Mouse (Mus musculus): ENCODE measurements around the gene Magi2.

The Magi2 gene

DNA sequence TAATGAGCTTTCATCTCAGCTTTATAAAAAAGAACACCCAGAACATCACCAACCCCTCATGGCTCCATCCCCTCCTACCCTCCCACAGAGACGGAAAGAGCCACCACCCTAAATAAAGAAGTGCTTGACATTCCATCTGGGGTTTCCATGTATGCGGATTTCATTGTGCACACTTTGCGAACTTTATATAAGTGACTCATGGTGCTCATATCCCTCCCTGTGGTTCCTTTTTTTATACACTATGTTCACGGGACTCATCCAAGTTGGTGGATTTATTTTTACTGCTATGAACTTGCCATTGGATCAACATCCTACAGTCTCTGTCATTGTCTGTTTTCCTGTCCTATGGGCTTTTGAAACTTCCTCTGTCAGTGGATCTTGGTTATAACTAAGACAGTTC lies 1388.1 kb downstream of the Magi2 start:
- no peak for DNase-seq

DNA sequence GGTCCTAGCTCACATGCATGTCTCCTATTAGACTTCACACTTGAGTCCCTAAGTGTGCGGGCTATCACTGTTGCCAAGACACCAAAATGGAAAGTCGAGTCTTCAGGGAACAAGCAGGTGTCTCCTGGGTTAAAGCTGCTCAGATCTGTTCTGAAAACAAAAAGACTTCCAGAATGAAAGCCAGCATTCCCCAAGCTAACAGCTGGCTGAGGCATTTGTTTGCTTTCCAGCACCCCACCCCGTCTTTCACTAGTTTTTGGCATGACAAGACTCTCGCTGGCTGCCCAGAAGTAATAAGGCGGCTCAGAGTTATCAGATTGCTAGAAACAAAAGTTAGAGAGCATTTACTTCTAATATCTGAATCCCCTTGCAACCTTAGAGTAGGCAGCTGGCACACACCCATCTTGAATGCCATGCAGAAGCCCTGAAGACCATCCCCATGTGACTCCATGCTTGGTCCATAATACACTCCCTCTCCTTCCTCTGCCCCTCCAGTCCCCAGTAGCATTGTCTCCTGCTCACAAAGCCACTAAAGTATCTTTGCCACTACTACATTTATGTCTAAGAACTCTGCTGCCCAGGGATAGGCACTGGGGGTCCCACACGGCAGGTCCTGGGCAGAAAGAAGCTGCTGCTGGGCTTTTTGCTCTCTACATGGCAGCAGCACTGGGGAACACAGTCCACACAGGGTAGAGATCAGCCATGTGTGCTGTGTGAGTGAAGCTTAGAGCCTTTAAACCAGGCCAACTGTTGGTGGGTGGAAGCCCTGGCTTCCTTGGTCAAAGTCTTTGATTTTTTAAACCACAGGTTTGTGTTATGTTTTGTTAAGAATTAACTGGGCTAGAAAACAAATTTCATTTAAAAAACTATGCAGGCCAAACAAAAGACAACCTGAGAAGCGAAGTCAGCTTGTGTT lies 1394.0 kb downstream of the Magi2 start:
- no peak for DNase-seq

DNA sequence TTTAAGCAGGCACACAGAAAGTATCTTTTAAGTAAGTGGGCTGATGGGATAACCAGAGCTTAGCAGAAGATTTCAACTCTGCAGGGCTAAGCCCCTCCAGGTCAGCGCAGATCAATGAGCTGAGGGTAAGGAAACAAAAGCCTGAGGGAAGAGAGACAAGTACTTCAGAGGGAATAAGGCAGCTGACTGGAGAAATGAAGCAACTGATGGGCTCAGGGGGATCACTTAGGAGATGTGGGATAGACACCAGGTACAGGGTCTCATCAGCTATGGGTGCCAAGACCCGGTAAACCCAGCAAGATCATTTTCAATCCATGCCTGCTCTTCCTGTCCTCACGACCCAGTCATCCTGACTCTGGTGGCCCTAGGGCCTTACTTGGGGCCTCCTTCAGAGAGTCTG lies 1395.6 kb downstream of the Magi2 start:
- DNase-seq, result no peak

DNA sequence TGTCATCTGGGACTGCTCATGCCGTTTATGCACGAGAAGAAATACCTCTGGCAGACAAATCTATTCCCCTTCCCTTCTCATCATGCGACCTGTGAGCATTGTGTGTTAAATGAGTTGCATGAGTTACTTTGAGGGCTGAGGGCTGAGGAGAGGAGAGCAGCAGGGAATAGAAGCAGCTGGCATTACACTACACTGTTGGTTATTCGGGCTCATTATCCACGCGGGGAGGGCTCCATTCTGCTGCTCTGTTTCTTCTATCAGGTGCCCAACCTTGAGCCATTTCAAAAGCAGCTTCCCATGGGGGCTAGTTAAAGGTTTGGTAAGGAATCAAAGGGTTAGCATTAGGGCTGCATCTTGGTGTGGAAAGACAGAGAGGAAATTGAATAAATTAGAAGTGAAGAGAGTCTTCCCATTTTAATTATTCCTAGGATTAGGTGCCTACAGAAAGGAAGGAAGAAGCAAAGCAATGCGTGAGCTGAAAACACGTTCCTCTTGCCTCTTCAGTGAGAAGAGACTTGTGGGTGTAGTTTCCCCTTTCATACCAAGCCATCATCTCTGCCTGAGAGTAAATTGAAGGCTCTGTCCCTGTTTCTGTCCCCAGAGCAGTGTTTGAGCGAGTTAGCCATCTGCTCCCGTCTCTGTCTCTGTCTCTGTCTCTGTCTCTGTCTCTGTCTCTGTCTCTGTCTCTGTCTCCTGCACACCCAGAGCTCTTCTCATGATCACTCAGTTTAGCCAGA lies 1396.2 kb downstream of the Magi2 start:
- no peak for DNase-seq

DNA sequence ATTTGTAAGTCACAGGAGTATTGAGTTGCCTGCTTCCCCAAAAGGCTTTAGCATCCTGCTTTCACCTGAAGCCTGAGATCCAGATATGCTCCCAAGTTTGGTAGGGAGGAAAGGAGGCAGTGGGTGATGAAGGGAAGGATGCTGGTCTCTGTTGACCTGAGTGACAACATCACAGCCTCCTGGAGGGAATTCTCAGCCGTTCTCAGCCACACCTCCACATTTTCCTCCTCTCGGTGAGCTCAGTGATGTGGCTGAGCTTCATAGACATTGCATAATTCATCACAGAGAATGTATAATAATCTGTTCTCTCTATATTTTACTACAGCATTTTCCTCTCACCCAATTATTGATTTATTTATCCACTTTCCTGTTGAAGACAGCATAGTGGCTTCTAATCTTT lies 1398.3 kb downstream of the Magi2 start:
- DNase-seq, result no peak

DNA sequence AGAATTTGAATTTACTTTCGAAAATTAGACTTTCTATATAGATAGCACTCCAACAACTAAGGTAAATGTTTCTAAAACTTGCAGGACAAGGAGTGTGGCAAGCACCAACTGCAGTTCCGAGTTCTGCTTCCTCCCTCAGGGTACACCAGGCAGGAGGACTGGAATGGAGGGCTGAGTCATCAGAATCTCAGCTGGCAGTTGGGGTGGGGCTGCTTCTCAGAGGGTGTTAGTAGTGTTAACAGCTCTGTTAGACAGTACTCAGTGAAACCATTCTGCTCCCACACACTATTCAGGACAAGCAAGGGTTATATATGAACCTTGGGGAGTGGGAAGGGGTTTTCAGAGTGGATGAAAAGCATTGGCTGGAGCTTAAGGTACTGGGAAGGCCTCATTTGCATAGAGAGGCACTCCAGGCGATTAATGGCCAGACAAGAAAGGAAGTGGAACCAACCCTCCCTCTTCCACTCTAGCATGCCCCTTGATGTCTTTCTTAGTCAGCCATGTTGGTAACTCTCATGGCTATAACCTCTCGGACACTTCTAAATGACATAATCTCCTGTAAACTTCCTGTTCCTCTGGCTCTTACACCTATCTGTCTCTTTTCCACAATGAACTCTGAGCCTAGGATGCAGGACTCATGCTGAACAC lies 1402.2 kb downstream of the Magi2 start:
- no peak for DNase-seq

DNA sequence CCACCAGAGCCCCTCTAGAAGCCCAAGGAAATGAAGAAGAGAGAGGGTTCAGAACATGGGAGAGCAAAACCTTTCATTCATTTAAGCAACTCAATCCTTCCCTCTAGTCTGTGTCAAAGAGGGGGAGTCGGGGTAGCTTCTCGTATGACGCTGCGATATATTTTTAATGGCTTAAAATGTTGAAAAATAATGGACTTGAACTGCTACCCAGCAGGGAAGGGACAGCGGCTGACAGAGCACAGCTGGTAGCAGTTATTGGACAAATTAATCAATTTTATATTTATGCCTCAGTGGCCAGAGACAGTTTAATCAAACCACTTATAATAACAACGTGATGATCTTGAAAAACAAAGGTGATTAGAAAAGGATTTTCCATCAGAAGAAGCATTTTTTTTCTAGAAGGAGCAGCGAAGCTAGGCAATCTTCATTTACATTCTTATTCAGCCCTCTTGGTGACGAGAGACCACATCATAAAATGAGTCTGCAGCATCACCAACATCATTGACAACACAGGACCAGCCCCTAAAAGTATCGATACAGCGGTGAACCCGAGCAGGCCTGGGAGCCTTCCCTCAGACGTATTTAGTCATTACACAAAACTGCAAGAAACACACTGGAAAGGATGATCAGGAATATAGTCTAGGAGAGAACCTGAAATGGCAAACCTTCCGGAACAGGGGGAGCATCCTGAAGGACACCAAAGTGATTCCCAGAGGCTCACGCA lies 1407.4 kb downstream of the Magi2 start:
- no peak for DNase-seq

DNA sequence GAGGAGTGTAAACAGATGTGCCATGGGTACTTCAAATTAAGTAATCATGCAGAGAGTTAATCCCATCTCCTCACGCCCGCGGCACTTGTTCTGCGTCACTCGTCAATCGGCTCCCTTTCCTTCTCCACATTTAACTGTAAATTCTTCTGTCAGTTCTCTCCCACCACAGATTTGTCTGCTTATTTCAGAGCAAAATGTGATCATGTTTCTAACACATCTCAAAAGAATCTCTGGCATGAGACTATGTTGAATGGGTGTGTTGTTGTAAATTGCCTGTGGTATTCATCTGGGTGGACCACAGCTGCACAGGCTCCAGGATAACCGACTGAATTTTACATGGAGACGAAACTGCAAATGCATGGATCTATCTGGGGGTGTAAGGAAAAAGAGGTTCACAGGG lies 1408.0 kb downstream of the Magi2 start:
- DNase-seq, result no peak

DNA sequence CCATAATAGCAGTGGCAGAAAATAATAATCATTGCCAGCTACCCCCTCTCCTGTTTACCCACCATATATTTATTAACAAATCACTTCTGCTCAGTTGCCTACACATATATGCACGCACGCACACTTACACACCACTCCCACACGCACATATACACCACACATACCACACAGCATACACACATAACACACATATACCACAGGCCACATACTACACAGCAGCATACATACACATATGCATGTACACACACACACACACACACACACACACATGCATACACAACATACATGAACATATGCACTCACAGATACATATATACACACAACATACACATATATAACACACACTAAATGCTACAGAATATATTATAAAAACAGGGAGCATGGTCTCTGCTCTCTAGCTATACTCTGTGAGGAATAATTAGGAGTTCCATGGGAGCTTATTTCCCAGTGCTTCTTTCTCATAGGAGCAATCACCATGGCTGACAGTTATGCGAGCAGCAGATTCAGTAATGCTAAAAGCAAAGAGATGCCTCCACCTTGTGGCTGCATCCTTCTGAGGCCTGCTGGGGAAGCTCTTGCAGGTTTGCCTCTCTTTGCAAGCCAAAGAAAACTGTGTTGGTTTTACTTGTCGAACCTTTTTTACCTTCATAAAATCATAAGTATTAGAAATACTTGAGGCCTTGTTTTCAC lies 1410.6 kb downstream of the Magi2 start:
- no peak for DNase-seq

DNA sequence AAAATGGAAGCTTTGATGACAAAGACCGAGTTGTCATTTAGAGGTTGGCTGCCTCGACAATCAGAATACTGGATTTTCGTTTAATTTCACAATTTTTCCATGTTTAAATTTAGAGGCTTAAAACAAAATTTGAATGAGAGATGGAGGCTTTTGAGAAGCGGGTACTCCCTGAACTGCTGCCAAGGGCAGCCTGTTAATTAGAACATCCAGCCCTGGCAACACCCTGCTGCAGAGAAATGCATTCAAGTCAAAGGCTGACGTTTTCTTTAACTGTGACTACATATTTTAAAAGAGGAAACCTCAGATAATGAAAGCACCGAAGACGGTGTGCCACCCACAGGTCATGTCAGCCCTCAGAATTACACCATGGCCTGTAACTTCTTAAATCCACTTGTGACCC lies 1415.4 kb downstream of the Magi2 start:
- DNase-seq, result no peak

DNA sequence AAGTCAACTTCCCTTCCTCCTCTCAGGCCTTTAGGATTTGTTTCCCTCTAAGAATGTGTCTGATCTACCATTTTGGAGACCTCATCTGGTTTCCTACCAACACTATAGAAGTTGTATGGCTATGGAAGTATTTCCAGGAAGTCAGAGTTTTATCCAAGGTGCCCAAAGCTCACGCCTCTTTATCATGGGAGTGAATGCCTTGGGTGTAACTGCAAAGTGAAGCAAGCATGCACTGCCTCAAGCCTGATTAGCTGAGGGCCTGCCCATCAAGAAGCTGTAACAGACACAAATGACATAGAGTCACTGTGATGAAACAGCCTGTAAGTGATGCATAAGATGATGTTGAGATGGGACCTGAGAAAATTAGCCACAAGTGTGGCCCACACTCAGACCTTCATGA lies 1416.9 kb downstream of the Magi2 start:
- DNase-seq, result no peak

DNA sequence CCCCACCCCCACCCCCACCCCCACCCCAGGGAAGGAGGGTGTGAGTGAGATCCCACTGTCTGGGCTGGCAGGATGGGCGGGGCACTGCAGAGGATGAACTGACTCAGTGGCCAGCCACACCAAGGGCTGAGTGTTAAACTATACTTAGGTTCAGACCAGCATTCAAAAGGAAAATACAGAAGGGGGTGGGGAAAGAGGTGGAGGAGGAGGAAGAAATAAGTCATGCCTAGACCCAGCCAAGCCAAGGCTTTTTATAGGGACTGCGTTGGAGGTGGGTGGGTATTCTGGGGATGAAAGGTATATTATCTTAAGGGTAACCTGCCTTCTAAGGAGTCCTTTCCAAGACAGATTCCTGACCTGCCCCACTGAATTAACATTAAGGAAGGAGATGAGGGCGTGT lies 1420.1 kb downstream of the Magi2 start:
- no peak for DNase-seq

DNA sequence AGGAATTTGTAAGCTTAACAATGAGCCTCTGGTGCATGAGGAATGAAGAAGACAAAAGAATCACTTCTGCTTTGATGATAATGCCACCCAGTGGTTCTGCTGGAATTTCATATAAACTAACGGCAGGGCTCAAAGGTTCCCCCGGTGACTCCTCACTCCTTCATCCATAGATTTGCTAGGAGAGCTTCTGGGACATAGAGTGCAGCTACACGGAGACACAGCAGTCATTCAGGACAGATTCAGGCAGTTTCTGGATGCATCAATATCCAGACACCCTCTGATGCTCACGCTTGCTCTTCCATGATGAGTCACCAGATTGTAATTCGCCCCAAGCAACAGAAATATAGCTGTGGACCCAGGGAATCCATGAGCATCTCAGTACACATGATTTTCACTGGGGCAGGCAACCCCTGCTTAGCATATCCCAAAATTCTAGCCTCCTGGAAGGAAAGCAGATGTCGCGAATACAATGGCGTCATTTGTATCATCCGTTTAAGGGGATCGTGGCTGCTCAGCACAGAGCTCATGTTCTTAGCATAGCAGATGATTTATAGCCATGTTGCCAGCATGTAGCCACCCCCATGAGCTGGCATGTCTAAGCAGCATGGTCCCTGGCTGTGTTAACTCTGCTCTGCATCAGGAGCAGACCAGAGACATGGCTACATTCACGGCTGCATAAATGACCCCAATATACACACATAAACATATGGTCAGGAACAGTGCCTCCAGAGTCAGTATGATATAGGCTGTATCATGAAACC lies 1426.8 kb downstream of the Magi2 start:
- DNase-seq, result peak; percentile 48

DNA sequence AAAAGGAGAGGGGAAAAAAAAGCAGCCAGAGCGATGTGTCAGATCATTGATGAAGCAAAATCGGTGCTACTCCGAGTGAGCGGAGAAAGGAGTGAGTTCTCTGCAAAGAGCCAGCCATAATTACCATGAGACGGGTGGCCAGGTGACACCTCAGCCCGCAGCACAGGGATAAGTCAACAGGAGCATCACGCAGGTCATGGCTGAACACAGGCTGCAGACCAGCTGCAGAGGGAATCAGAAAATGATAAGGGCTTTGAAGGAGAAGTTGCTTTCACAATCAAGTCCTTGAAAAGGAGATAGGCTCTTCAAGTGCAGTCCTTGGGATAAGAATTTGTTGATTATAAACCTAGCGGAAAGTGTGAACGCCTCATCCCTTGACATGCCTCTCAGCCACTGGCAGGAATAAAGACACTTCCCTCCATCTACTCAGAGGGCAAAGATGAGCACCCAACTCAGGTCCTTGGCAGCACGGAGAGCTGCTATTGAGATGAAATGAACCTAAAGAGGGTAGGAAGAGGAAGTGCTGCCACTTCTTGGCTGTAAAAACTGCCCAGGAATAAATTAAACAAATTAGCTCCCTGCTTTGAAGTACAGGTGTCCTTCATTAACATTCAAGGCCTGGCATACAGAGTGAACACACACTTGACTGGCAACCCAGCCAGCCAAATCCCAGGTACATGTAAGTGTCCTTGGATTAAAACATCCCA lies 1428.1 kb downstream of the Magi2 start:
- peak; percentile 0 for DNase-seq

DNA sequence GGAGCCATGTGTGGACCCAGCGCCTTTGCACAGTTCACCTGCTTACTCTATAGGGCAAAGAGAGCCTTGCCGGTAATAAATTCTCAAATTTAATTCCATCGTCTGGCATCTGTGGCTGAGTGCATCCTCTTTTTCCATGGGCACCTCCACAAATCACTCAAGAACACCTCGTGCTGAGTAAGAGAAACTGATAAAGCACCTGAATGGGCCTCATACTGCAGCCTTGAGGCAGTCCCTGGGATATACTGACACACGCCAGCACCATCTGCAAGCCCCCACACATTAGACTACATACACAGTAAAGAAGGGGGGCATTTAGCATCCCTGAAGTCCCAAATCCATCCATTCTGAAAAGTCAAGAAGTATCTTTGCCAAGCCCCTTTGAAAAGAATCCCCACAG lies 1430.2 kb downstream of the Magi2 start:
- no peak for DNase-seq

DNA sequence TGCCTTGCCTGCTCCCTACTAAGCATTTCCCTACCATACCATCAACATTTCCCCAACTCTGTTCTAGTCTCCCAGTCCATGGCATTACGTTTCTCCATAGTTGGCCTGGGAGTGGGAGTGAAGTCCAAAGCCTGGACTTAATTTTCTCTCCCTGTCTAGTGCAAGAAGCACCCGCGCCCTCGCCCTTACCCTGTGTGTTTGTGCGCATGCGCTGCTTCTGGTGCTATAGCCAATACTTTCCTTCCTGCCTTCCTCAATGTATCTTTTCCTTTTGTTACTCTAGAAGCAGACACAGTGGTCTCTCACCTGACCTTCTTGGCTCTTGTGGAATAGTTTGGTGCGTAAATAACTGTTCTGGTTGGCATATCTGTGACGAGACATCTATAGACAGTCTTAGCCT lies 1440.8 kb downstream of the Magi2 start:
- DNase-seq, result no peak

DNA sequence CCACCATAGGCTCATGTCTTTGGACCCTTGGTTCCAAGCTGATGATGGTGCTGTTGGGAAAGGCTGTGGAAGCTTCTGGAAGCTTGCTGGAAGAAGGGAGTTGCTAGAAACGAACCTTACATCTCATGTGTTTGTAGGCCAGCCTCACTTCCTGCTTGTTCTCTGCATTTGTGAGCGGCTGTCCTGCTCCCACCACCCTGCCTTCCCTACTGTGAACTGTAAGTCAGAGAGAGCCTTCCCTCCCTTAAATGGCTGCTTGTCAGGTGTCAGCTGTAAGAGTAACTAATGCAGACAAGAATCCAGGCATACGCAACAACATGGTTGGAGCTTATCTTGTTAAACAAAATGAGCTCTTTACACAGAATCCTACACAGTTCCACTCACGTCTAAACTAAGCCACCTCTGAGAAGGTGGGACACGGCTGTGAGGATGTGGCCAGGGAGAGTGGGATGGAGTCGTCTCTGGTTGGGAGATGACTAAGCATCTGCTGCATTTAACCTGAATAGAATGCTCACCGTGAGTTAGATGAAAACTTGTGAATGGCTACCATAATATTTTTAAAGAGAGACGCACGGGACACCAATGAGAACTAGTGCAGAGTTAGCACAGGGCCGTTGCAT lies 1442.0 kb downstream of the Magi2 start:
- DNase-seq, result no peak

DNA sequence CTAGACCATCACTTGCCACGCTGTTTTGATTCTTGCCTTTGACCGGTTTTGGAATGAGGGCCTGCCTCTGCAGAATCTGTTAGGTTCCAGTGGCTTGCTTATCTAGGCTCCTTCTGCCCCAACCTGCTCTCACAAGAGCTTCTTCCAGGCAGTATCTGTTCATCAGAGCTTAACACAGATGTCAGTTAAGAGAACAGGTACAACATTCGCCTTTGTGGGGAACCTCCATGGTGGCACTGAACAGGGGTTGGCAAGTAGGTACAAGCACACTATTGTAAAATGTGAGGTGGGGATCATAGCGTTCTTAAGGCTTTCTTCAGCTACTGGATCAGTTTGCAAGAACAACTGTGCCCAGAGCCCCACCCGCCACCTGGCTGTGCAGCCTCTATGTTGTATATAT lies 1442.6 kb downstream of the Magi2 start:
- no peak for DNase-seq

DNA sequence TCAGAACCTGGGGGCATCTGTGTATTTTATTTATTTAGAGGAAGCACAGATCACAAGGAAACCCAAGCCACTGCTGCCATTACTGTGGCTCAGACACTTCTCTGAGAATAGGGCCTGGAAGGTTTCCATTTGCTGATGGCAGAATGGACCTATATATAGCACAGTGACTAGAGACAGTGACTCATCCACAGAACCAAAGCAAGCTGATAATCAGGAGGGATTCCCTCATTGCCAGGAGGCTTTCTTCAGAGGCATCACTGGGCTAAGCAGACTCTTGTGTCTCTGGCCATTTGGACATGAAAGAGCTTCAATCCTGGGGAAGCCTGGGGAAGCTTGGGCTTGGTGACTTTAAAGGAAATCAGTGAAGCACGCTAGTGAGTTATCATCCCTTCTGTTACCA lies 1445.0 kb downstream of the Magi2 start:
- peak; percentile 38 for DNase-seq

DNA sequence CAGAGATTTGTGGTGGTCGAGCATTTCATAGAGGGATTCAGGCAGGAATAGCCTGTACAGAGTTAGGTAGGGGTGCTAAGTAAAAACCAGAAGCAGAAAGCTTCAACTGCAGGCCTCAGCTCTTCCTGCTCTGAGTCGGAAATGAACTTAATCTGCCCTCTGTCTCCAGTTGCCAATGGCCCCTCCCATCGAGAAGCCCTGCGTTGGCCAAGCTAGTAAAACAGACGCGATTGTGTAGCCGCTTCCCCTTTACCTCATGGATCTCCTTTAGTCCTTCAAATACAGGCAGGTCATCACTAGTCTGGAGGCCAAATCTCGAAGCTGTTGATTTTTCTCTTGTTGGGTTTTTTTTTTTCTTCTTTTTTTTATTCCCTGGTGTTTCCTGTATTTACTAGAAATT lies 1447.7 kb downstream of the Magi2 start:
- no peak for DNase-seq
